In the genomic region with DNA sequence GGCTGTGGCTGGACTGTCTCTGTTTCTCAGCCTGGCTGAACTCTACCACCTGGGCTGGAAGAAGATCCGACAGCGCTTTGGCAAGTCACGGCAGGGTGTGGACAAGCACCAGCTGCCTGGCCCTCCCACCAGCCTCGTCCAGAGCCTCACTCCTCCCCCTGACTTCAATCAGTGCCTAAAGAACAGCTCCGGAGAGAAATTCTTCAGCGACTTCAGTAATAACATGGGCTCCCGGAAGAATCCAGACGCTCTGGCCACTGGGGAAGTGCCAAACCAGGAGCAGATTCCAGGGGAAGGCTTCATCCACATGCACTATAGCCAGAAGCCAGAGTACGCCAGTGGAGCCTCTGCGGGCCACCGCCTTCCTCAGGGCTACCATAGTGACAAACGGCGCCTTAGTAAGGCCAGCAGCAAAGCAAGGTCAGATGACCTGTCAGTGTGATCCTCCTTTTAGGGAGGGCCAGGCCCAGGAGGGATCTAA, we compare ENCODE assay signal across 10 mouse cellular contexts.
A peak's percentile ranks its signal among the peaks of the same experiment; 100 is the strongest.
DNase-seq lines count a peak whose midpoint lies in the region; ATAC-seq lines count a peak whose summit lies in the region.
"Had no signal": no experiment of that assay in that cellular context is flagged by ENCODE, and none has a peak within 500 bp of the region (broad histone marks: within the 10 kb centered on the region; RNA-seq: fewer than 3 reads in every experiment).

No protein-coding gene starts in this region.

- no peaks in the 10 kb centered on the region for H3K27me3 ChIP-seq in embryonic facial prominence, embryonic 15.5 days

- no peak overlapping the region for H3K9ac ChIP-seq in embryonic facial prominence, embryonic 15.5 days

- DNase-seq in adrenal gland, adult 2 months, result peak; percentile 47
- no peak for DNase-seq in adrenal gland, adult 8-10 months
- DNase-seq in kidney, postnatal 10 days, result peak; percentile 46
- DNase-seq in kidney, adult 11 months, result no peak
- peak; percentile 48 for DNase-seq in lung, postnatal 25 days (ENCODE audit: low spot score)
- no peak for DNase-seq in adipocyte (ENCODE audit: low spot score)
- no peak for DNase-seq in B cell, adult 2 months
- DNase-seq: gastrocnemius, postnatal 14 days; thymus, adult 18-20 months had no signal

- no peaks in the 10 kb centered on the region for H3K36me3 ChIP-seq in embryonic facial prominence, embryonic 15.5 days

- H3K9me3 ChIP-seq in embryonic facial prominence, embryonic 15.5 days (replicated peaks), result no peaks in the 10 kb centered on the region

- ATAC-seq in embryonic facial prominence, embryonic 15.5 days (ENCODE audit: insufficient number of reproducible peaks, low FRiP score, low TSS enrichment, low read depth), result no peak

- H3K4me1 ChIP-seq in embryonic facial prominence, embryonic 15.5 days, result peaks cover 12% of the 10 kb centered on the region

- H3K27ac ChIP-seq in embryonic facial prominence, embryonic 15.5 days (replicated peaks), result peak overlapping the region; percentile 1; the same call in 1 of the 2 replicates

- H3K4me3 ChIP-seq in embryonic facial prominence, embryonic 15.5 days (replicated peaks), result no peak overlapping the region

- WGBS in embryonic facial prominence, embryonic 15.5 days, result 31% methylated on average over 13 of the region's 13 CpGs

- no peak overlapping the region for H3K4me2 ChIP-seq in embryonic facial prominence, embryonic 15.5 days (replicated peaks)

Comparison
In these comparisons a context has a peak if more than half of its experiments do, and no peak if none do; other contexts are left out.
1. DNase-seq: peak in adrenal gland, adult 2 months (single experiment), kidney, postnatal 10 days (single experiment) and lung, postnatal 25 days (single experiment); none in adrenal gland, adult 8-10 months (single experiment), kidney, adult 11 months (single experiment), adipocyte (single experiment) and B cell, adult 2 months (0 of 2).